Mouse (Mus musculus) gastrocnemius, postnatal 36 days (tissue): ENCODE measurements around the gene Washc1. TPM values are rescaled to one million over a fixed set of nuclear protein-coding genes. Genes with fewer than 3 reads are reported as not detected.
A peak's percentile ranks its signal among the peaks of the same experiment; 100 is the strongest.
"Not testable (repeated sequence)": the region's sequence is repeated elsewhere in the genome, so short reads cannot be mapped to it uniquely, and the experiment has no call there.

Experiments used
- DNase-seq, 2 experiments: peaks; one replicate each; pipeline ENCODE4 v3.0.0; 2022
- intact Hi-C: fragments of 180-260 bp; cut with DNase I; formaldehyde crosslinking; loops from one replicate; pipeline ENCODE4 v1.15.1; 2025
- long read RNA-seq, 2 experiments: library from polyadenylated mRNA; stranded (forward); transcript quantifications; one replicate each; pipeline ENCODE4 v2.0.0; 2021
- total RNA-seq, 2 experiments: library from RNA; stranded (reverse); gene quantifications; 2 replicates each; pipeline ENCODE4 v1.2.3; 2021

Gene Washc1
- 10 to 100 TPM; 15.1 to 17.9 TPM for total RNA-seq
- long read RNA-seq, experiment 1, partial matches to known transcripts = 2 of 4 reads
- long read RNA-seq, experiment 1, other reads (novel, unspliced or antisense) = 0 of 4 reads
- long read RNA-seq, experiment 2, transcript Washc1-202 (11 exons, 1,831 nt) = major isoform, 6 of 9 reads
- long read RNA-seq, experiment 2, partial matches to known transcripts = 1 of 9 reads
- long read RNA-seq, experiment 2, other reads (novel, unspliced or antisense) = 0 of 9 reads

- peak; percentile 79 to 86 for DNase-seq
- intact Hi-C loops = no loop called here
Measured at GRCm38 (mm10) chr17:66111402-66111959, at the start of gene Washc1. TSS of gene Washc1 (plus strand) at chr17:66111545.

GRCm38 (mm10) chr17:66065115-66065514 is 46.2 kb upstream of the Washc1 start:
- no peak for DNase-seq
- intact Hi-C loops = no loop called here

GRCm38 (mm10) chr17:66069036-66069435 is 42.3 kb upstream of the Washc1 start:
- DNase-seq, intact Hi-C loops: not testable (repeated sequence)

- DNase-seq = no peak
- intact Hi-C loops = no loop called here
Measured at GRCm38 (mm10) chr17:66073971-66074370, 37.4 kb upstream of the Washc1 start.

- intact Hi-C loops = no loop called here
- no peak for DNase-seq
Measured at GRCm38 (mm10) chr17:66075827-66076173, 35.5 kb upstream of the Washc1 start.

GRCm38 (mm10) chr17:66076174-66076927 is 35.0 kb upstream of the Washc1 start:
- peak; percentile 26 for DNase-seq
- intact Hi-C loops = no loop called here

- intact Hi-C loops = no loop called here
- peak; percentile 96 for DNase-seq
Measured at GRCm38 (mm10) chr17:66076934-66077333, 34.4 kb upstream of the Washc1 start, which contains the start of gene Ankrd12. TSS of gene Ankrd12 (minus strand) at chr17:66077089.

- intact Hi-C loops = no loop called here
- DNase-seq = no peak
Measured at GRCm38 (mm10) chr17:66077437-66077850, 33.9 kb upstream of the Washc1 start.

- intact Hi-C loops = no loop called here
- DNase-seq = no peak
Measured at GRCm38 (mm10) chr17:66084486-66084885, 26.9 kb upstream of the Washc1 start.

GRCm38 (mm10) chr17:66085038-66085437 is 26.3 kb upstream of the Washc1 start:
- intact Hi-C loops = no loop called here
- no peak for DNase-seq

- intact Hi-C loops = no loop called here
- no peak for DNase-seq
Measured at GRCm38 (mm10) chr17:66090251-66090650, 21.1 kb upstream of the Washc1 start.

- no peak for DNase-seq
- intact Hi-C loops = no loop called here
Measured at GRCm38 (mm10) chr17:66091392-66091791, 20.0 kb upstream of the Washc1 start.

- intact Hi-C loops = no loop called here
- no peak for DNase-seq
Measured at GRCm38 (mm10) chr17:66092065-66092464, 19.3 kb upstream of the Washc1 start.

GRCm38 (mm10) chr17:66092664-66093063 is 18.7 kb upstream of the Washc1 start:
- DNase-seq = no peak
- intact Hi-C loops = no loop called here

GRCm38 (mm10) chr17:66100566-66101379 is 10.6 kb upstream of the Washc1 start:
- intact Hi-C loops = loop anchor here (2.0 kb wide), 1 partner anchor 488 kb away; the partner anchor contains the start of gene Vapa
- DNase-seq = peak in 1 of 2 experiments; percentile 23

- DNase-seq = peak; percentile 83 to 91
- intact Hi-C loops = loop anchor here (2.0 kb wide), 1 partner anchor 489 kb away; the partner anchor contains the start of gene Vapa
Measured at GRCm38 (mm10) chr17:66101380-66102330, 9.7 kb upstream of the Washc1 start, which contains the start of gene Ndufv2. TSS of gene Ndufv2 (minus strand) at chr17:66101559.

GRCm38 (mm10) chr17:66104076-66104475 is 7.3 kb upstream of the Washc1 start:
- DNase-seq = no peak
- intact Hi-C loops = no loop called here

GRCm38 (mm10) chr17:66106601-66107267 is 4.6 kb upstream of the Washc1 start:
- DNase-seq = peak in 1 of 2 experiments; percentile 51
- intact Hi-C loops = loop anchor here (2.0 kb wide), 1 partner anchor 238 kb away; no protein-coding TSS in a partner anchor

GRCm38 (mm10) chr17:66107466-66107865 is 3.9 kb upstream of the Washc1 start:
- intact Hi-C loops = loop anchor here (2.0 kb wide), 1 partner anchor 239 kb away; no protein-coding TSS in a partner anchor

More at GRCm38 (mm10) chr17:66107466-66107865, 3.9 kb upstream of the Washc1 start:
- no peak for DNase-seq
